Mouse (Mus musculus): ENCODE data around the gene Pard3. TPM values are rescaled to one million over a fixed set of nuclear protein-coding genes. Genes with fewer than 3 reads are reported as not detected.
"Not testable (repeated sequence)": the region's sequence is repeated elsewhere in the genome, so short reads cannot be mapped to it uniquely, and the experiment has no call there.

Pard3 gene
- polyA plus RNA-seq, 1 experiment from 2014 or later = 16.4 TPM

- no peaks in the 10 kb centered on the region for H3K27me3 ChIP-seq (replicated peaks; ENCODE audit: control insufficient read depth, insufficient read depth, low read length)
- H3K4me1 ChIP-seq (replicated peaks; ENCODE audit: control insufficient read depth, insufficient read depth, low read length) = no peaks in the 10 kb centered on the region
- no peaks in the 10 kb centered on the region for H3K36me3 ChIP-seq (ENCODE audit: control insufficient read depth, insufficient read depth)
- H3K4me3 ChIP-seq (replicated peaks; ENCODE audit: low read length) = no peak overlapping the region
- H3K9ac ChIP-seq (replicated peaks; ENCODE audit: low read depth, low read length) = no peak overlapping the region
- no peaks in the 10 kb centered on the region for H3K9me3 ChIP-seq (ENCODE audit: control insufficient read depth, low read length)
- WGBS = 91% methylated on average over 7 of the region's 7 CpGs
- no peak for ATAC-seq
- no peak overlapping the region for H3K27ac ChIP-seq (ENCODE audit: low read length)
- no peak overlapping the region for H3K4me2 ChIP-seq (ENCODE audit: low read length)
Observed at GRCm38 (mm10) chr8:127161854-127162253, 98.2 kb downstream of the Pard3 start.

- WGBS = 86% methylated on average over 1 of the region's 1 CpGs
- no peaks in the 10 kb centered on the region for H3K27me3 ChIP-seq (replicated peaks; ENCODE audit: control insufficient read depth, insufficient read depth, low read length)
- no peak overlapping the region for H3K9ac ChIP-seq (replicated peaks; ENCODE audit: low read depth, low read length)
- H3K4me1 ChIP-seq (replicated peaks; ENCODE audit: control insufficient read depth, insufficient read depth, low read length) = no peaks in the 10 kb centered on the region
- H3K9me3 ChIP-seq (ENCODE audit: control insufficient read depth, low read length) = no peaks in the 10 kb centered on the region
- H3K27ac ChIP-seq (ENCODE audit: low read length) = no peak overlapping the region
- H3K36me3 ChIP-seq (ENCODE audit: control insufficient read depth, insufficient read depth) = no peaks in the 10 kb centered on the region
- no peak overlapping the region for H3K4me2 ChIP-seq (ENCODE audit: low read length)
- no peak for ATAC-seq
- no peak overlapping the region for H3K4me3 ChIP-seq (replicated peaks; ENCODE audit: low read length)
Observed at GRCm38 (mm10) chr8:127162821-127163220, 99.1 kb downstream of the Pard3 start.

GRCm38 (mm10) chr8:127164326-127165280 is 100.9 kb downstream of the Pard3 start:
- H3K4me1 ChIP-seq (replicated peaks; ENCODE audit: control insufficient read depth, insufficient read depth, low read length) = no peaks in the 10 kb centered on the region
- no peak for ATAC-seq
- no peak overlapping the region for H3K4me3 ChIP-seq (replicated peaks; ENCODE audit: low read length)
- WGBS = 84% methylated on average over 12 of the region's 12 CpGs
- no peak overlapping the region for H3K4me2 ChIP-seq (ENCODE audit: low read length)
- no peak overlapping the region for H3K9ac ChIP-seq (replicated peaks; ENCODE audit: low read depth, low read length)
- H3K36me3 ChIP-seq (ENCODE audit: control insufficient read depth, insufficient read depth) = no peaks in the 10 kb centered on the region
- H3K27me3 ChIP-seq (replicated peaks; ENCODE audit: control insufficient read depth, insufficient read depth, low read length) = no peaks in the 10 kb centered on the region
- H3K9me3 ChIP-seq (ENCODE audit: control insufficient read depth, low read length) = no peaks in the 10 kb centered on the region
- no peak overlapping the region for H3K27ac ChIP-seq (ENCODE audit: low read length)

DNA sequence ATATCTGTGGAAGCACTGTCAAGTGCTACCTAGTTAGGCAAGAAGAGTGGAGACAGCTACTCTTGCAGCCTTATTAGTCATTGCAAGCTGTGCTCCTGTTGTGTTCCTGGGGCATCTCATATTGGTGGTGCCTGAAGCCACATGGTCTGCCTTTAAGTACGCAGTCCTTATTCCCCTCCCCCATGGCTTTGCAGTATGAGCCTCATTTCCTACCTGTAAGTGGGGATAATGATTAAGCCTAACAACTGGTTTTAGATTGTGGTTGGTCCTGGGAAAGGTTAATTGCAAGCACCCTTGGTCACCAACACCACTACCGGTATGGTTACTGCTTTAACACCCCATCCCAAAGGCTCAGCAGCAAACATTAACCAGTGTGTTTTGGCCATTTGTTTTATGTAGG is 104.8 kb downstream of the Pard3 start:
- Histone ChIP-seq H3K27me3 (replicated peaks; ENCODE audit: control insufficient read depth, insufficient read depth, low read length) (no peaks in the 10 kb centered on the region), H3K36me3 (ENCODE audit: control insufficient read depth, insufficient read depth) (no peaks in the 10 kb centered on the region), H3K9me3 (ENCODE audit: control insufficient read depth, low read length) (no peaks in the 10 kb centered on the region), H3K27ac (ENCODE audit: low read length) (no peak overlapping the region), H3K4me2 (ENCODE audit: low read length) (no peak overlapping the region), H3K4me1 (replicated peaks; ENCODE audit: control insufficient read depth, insufficient read depth, low read length) (no peaks in the 10 kb centered on the region), H3K4me3 (replicated peaks; ENCODE audit: low read length) (no peak overlapping the region), H3K9ac (replicated peaks; ENCODE audit: low read depth, low read length) (no peak overlapping the region)
- 97% methylated on average over 2 of the region's 2 CpGs for WGBS
- ATAC-seq = no peak

DNA sequence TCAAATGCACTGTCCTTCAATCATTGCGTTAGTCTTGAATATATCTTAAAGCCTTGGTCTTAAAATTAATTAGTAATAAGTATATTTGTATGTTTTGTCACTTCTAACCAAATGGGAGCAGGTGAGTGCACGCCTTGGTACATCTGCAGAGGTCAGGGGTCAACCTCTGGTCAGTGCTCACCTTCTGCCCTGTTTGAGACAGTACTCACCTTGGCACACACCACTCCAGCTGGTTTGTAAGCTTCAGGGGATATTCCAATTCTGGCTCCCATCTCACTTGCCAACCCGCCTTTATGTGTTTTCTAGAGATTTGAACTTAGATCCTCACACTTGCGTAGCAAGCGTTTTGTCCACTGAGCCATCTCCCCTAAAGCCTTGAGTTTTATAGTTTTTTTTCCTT is 105.7 kb downstream of the Pard3 start:
- Histone ChIP-seq H3K4me1 (replicated peaks; ENCODE audit: control insufficient read depth, insufficient read depth, low read length) (no peaks in the 10 kb centered on the region), H3K27me3 (replicated peaks; ENCODE audit: control insufficient read depth, insufficient read depth, low read length) (no peaks in the 10 kb centered on the region), H3K4me3 (replicated peaks; ENCODE audit: low read length) (no peak overlapping the region), H3K4me2 (ENCODE audit: low read length) (no peak overlapping the region), H3K27ac (ENCODE audit: low read length) (no peak overlapping the region), H3K36me3 (ENCODE audit: control insufficient read depth, insufficient read depth) (no peaks in the 10 kb centered on the region), H3K9ac (replicated peaks; ENCODE audit: low read depth, low read length) (no peak overlapping the region), H3K9me3 (ENCODE audit: control insufficient read depth, low read length) (no peaks in the 10 kb centered on the region)
- WGBS = 97% methylated on average over 5 of the region's 5 CpGs
- ATAC-seq = no peak

DNA sequence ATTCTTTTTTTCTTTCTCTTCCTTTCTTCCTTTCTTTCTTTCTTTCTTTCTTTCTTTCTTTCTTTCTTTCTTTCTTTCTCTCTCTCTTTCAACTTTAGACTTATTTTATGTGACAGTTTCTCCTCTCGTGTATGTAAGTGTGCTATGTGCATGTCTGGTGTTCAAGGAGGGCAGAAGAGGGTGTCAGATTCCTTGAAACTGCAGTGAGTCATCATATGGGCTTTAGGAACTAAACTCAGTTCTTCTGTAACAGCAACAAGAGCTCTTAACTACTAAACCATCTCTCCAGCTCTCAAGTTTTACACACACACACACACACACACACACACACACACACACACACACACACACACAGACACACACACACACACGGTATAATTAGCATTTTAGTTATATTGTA is 106.7 kb downstream of the Pard3 start:
- 80% methylated on average over 2 of the region's 2 CpGs for WGBS

GRCm38 (mm10) chr8:127170930-127171329 is 107.2 kb downstream of the Pard3 start:
- Histone ChIP-seq H3K27me3 (replicated peaks; ENCODE audit: control insufficient read depth, insufficient read depth, low read length) (no peaks in the 10 kb centered on the region), H3K9ac (replicated peaks; ENCODE audit: low read depth, low read length) (no peak overlapping the region), H3K4me1 (replicated peaks; ENCODE audit: control insufficient read depth, insufficient read depth, low read length) (no peaks in the 10 kb centered on the region), H3K4me2 (ENCODE audit: low read length) (no peak overlapping the region), H3K4me3 (replicated peaks; ENCODE audit: low read length) (no peak overlapping the region), H3K36me3 (ENCODE audit: control insufficient read depth, insufficient read depth) (no peaks in the 10 kb centered on the region), H3K27ac (ENCODE audit: low read length) (no peak overlapping the region), H3K9me3 (ENCODE audit: control insufficient read depth, low read length) (no peaks in the 10 kb centered on the region)
- 89% methylated on average over 3 of the region's 3 CpGs for WGBS
- no peak for ATAC-seq

More for the DNA sequence above, 106.7 kb downstream of the Pard3 start:
- not testable (repeated sequence) for H3K4me2 ChIP-seq (ENCODE audit: low read length); ATAC-seq; H3K27ac ChIP-seq (ENCODE audit: low read length); H3K27me3 ChIP-seq (replicated peaks; ENCODE audit: control insufficient read depth, insufficient read depth, low read length); H3K4me3 ChIP-seq (replicated peaks; ENCODE audit: low read length); H3K9me3 ChIP-seq (ENCODE audit: control insufficient read depth, low read length); H3K4me1 ChIP-seq (replicated peaks; ENCODE audit: control insufficient read depth, insufficient read depth, low read length); H3K36me3 ChIP-seq (ENCODE audit: control insufficient read depth, insufficient read depth); H3K9ac ChIP-seq (replicated peaks; ENCODE audit: low read depth, low read length)

DNA sequence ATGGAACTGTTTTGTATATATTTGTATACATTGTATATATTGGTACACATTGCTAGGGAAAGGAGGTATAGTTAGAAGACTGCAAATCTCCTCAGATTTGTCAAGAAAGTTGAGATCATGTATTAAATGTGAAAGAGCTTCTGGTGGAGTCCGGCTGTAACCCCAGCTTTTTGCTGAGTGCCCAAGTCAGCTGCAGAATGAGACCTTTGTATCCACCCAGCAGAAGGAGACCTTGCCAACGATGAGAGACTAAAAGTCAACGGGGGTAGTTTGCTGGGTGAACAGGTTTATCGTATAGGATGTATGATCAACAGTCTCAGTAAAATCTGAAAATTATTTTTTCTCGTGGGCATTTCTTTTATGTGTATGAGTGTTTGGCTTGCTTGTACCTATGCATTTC is 109.8 kb downstream of the Pard3 start:
- Histone ChIP-seq H3K27me3 (replicated peaks; ENCODE audit: control insufficient read depth, insufficient read depth, low read length) (no peaks in the 10 kb centered on the region), H3K36me3 (ENCODE audit: control insufficient read depth, insufficient read depth) (no peaks in the 10 kb centered on the region), H3K9me3 (ENCODE audit: control insufficient read depth, low read length) (no peaks in the 10 kb centered on the region), H3K4me3 (replicated peaks; ENCODE audit: low read length) (no peak overlapping the region), H3K4me1 (replicated peaks; ENCODE audit: control insufficient read depth, insufficient read depth, low read length) (no peaks in the 10 kb centered on the region), H3K27ac (ENCODE audit: low read length) (no peak overlapping the region), H3K4me2 (ENCODE audit: low read length) (no peak overlapping the region), H3K9ac (replicated peaks; ENCODE audit: low read depth, low read length) (no peak overlapping the region)
- ATAC-seq = no peak
- 92% methylated on average over 5 of the region's 5 CpGs for WGBS

GRCm38 (mm10) chr8:127174411-127174810 is 110.7 kb downstream of the Pard3 start:
- Histone ChIP-seq H3K4me2 (ENCODE audit: low read length) (no peak overlapping the region), H3K36me3 (ENCODE audit: control insufficient read depth, insufficient read depth) (no peaks in the 10 kb centered on the region), H3K4me3 (replicated peaks; ENCODE audit: low read length) (no peak overlapping the region), H3K4me1 (replicated peaks; ENCODE audit: control insufficient read depth, insufficient read depth, low read length) (no peaks in the 10 kb centered on the region), H3K9me3 (ENCODE audit: control insufficient read depth, low read length) (no peaks in the 10 kb centered on the region), H3K9ac (replicated peaks; ENCODE audit: low read depth, low read length) (no peak overlapping the region), H3K27me3 (replicated peaks; ENCODE audit: control insufficient read depth, insufficient read depth, low read length) (no peaks in the 10 kb centered on the region), H3K27ac (ENCODE audit: low read length) (no peak overlapping the region)
- 84% methylated on average over 6 of the region's 6 CpGs for WGBS
- ATAC-seq = no peak
